Mouse (Mus musculus) fat pad, adult 2 months (tissue): ENCODE results near the gene Gtpbp4.
"Not testable (repeated sequence)": the region's sequence is repeated elsewhere in the genome, so short reads cannot be mapped to it uniquely, and the experiment has no call there.

Experiments
- DNase-seq: peaks from one replicate; pipeline ENCODE4 v3.0.0-alpha.2; 2011; ENCODE audit warnings: low read depth, low spot score; ENCODE audit errors: extremely low read depth

The Gtpbp4 gene

DNA sequence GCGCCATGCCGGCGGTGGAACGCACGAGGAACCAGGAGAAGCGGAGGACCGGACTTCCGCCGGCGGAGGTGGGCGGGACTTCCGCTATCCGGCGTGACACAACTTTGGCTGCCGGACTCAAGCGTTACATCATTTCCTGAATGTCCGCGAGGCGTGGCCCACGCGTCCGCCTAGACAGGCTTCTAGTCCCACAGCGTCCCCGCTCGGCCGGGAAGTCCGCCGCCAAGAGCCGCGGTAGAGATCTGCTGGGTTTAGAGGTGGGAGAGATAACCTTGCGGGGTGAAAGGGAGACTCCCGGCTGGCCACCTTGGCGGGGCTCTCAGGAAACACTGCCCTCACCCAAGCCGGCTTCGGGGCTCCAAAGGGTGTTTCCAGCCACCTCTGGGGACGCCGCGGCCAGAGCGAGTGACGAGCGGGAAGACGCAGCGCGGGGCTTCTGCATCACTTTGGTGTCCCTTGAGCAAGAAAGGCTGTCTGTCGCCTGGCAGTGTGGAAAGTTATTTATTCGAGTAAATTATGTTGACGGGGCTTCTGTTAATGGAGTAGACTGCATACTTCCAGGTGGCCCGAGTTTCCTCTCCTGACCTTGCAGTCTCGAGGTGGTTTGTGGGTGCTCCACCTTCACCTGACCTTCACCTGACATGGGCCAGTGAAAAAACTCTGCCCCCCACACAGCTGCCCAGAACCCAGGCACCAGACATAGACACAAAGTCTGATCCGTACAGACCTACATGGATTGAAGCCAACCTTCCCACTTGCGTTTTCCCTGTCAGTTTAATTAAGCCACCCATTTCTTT lies at the start of gene Gtpbp4:
Gene Gtpbp4 (minus strand): TSS at position 94 of the 797 bp plus-strand sequence.
- peak; percentile 68 for DNase-seq

DNA sequence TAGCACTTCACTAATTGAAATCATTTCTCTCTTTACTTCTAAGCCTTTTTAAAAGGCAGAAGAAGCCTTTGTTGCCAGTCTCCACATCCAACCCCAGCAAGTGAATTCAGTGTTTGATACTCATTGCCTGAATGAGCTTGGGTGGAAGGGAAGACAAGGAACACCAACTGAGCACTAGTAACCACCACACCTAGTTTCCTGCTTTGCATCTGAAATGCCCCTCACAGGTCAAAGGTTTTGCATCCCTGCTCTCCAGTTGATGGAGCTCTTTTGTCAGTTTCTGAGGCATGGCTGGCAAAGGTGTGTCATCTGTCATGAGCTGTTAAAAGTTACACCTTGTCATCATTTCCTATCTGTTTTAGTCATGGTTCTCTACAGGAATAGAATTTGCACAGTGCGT lies 48.8 kb upstream of the Gtpbp4 start:
- DNase-seq, result no peak

DNA sequence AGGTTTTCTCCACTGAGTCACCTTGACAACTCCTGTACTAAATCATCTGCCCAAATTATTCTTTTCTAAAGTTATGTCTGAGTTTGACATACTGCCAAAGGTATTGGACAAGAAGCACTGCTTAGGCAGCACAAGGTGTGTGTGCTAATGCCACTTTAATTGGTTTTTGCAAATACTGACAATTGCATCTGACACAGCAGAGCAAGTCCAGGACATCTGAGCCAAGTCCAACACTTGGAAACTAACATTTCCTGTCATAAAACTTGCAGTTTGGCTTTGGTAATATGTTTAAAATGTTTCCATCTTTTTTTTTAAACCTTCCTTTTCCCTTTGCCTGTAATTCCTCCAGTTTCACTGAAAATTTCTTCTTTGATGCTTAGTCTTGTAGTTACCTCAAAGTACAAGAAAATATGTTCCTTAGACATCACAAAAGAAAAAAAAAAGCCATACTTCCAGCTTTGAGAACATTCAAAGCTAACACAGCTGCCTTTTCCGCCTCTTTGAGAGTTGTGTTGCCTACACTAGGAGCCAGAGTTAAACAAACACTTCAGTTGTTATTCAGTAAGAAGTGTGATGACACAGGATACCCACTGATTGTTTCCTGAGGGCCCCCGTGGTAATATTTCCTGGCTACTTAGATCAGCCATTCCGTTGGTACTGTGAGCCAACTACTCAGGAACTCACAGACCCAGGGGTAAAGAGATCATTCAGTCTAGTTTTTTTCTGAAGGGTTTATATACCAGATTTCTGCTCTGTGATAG lies 47.6 kb upstream of the Gtpbp4 start:
- no peak for DNase-seq

DNA sequence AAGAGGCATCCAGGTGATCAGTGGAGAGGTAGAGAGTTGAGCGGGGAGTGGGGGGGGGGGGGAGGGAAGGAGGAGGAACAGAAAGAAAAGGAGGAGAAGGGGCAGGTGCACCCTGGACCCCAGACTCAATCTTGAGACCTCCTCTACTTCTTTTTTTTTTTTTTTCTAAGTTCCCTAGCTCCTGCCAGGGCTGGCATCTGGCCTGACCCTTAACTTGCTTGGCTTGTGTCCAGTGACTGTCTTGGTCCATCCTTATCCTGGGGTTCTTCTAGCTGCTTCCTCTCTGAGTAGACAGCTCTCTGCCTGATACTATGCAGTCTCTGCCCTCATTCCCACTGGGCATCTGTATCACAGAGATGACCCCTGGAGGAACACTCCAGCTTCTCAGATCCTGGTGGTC lies 44.7 kb upstream of the Gtpbp4 start:
- DNase-seq, result no peak

DNA sequence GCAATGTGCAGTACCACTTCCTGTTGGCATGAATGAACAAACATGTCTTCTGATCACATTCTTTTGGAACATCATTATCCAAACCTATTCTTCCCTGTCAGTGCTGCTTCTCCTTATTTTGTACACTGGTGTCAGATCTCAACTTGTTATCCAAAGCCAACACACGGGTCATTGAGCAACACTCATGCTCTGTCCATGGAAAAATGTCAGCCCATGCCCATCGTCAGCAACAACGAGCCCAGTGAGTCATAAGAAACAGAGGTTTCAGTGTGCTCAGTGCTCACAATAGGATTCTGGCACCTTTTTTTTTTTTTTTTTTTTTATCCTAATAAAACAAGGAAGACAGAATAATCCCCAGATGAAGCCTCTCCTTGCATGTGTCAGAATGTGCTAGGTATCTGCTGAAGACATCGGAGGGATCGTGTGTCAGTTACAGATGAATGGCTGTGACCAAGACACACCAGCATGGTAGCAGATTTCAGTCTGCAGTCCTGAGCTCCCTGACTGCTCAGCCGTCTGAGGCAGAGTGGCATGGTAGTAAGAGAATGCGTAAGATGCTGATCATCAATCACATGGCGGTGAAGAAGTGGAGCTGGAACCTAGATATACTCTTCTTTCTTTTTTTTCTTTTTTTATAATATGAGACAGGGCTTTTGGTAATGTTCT lies 36.2 kb upstream of the Gtpbp4 start:
- DNase-seq, result no peak

DNA sequence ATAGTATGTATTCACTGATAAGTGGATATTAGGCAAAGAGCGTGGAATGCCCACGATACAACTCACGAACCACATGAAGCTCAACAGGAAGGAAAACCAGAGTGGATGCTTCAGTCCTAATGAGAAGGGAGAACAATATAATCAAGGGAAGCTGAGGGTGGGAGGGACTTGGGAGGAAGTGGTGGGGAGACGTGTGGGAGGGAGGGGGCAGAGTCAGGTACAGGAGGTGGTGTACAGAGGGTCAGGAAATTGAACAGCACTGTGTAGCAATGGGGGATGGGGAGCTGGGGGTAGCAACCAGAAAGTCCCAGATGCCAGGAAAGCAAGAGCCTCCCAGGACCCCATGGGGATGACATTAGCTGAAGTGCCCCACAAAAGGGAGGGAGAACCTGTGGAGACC lies 34.5 kb upstream of the Gtpbp4 start:
- DNase-seq, result no peak

DNA sequence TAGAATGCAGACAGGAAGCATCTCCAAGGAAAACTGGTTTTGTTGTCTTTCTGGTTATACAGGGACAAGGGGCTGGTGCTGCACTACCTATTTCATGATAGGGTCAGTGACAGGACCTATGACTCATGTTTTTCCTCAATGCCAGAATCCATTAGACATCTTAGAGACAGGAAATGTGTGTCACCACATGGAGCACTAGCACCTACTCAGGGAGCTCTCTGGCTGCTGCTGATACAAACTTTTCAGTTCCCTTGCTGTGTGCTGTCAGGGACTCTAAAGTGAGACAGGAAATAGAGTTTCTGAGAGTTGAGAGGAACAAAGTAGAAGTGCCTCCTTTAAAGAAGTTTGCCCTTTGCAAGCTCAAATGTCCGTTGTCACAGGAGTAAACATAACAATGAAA lies 31.4 kb upstream of the Gtpbp4 start:
- DNase-seq, result no peak

DNA sequence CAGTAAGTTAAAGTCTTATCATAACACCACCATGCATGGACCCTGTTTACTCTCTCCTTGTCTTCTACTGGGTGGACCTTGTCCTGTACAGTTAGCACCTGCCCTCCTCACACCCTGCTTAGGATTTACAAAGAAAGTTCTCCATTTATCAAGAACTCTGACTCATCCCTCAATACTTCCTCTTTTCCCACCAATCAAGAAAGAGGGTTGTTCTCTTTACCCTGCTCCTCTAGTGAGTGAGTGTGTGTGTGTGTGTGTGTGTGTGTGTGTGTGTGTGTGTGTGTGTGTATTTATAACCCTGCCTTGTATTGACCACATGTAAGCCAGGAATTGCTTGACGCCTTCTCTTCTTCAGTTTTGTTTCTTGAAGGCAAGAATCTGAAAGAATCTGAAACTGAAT lies 26.7 kb upstream of the Gtpbp4 start:
- DNase-seq, result no peak

DNA sequence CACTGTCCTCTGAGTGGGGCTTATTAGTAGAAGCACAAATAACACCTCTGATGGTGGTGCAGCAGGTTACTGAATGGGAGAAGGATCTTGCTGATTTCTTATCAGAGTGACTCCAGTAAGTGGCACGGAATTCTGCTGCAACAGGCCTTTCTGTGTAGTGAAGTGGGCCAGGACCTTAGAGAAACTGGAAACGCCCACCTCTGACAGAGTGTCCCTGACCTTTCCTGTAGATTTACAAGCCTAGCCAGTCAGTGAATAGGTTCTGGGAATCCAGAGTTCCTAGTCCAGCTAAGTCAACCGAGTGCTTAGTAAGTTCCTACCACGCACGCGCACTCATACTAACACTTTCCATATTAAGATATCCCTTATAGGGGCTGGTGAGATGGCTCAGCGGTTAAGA lies 25.7 kb upstream of the Gtpbp4 start:
- DNase-seq, result no peak

DNA sequence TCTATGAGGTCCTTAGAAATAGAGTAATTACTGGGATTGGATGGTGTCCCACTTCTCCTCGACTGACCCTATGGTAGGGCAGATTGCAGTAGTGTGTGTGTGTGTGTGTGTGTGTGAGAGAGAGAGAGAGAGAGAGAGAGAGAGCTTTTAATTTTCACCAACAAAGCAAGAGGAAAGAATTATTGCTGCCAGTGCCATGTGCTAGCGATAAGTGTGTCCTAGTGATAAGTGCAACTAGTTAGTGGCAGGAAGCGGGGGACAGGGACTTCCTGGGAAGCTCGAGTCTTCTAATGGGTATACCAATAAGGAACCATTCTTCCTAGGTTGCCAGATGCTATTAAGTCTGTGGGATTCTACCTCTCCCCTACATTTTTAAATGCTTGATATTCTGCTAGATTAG lies 23.8 kb upstream of the Gtpbp4 start:
- no peak for DNase-seq

DNA sequence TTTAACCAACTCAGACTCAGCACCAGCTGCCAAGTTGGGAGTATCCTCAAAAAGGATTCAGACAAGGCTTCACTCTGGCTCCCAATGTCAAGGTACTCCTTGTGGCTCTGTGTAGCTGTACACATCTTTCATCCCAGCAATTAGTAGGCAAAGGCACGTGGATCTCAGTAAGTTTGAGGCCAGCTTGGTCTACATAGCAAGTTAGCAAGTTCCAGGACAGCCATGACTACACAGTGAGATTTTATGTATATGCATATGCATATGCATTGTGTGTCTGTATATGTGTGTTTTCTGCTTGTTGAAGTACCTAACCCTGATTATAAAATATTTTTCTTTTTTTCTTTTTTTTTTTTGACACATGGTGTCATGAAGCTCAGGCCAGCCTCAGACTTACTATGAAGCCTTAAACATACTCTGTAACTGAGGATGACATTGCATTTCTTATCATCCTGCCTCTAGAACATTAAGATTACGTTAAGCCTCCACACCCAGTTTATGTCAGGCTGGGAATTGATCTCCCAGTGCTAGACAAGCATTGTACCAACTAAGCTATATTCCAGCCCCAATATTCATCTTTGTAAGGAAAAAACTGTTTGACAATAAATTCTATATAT lies 23.2 kb upstream of the Gtpbp4 start:
- no peak for DNase-seq

DNA sequence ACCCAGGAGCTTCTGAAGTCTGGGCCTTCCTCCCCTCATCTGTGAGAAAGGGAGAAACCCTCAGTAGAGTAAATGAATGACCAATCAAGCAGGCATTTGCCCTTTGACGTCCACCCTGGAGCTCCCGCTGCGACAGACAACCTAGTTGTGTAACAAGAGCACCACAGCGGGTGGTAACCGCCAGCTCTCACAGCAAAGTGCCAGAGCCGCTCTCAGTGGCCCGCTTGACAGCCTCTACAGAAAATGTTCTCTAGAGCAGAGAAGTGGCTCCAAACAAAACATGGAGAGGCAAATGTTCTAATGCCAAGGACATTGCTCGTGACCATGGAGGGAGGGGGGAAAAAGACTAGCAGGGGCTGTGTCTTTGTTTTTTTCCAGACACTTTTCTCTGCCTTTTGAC lies 21.3 kb upstream of the Gtpbp4 start:
- DNase-seq, result no peak

DNA sequence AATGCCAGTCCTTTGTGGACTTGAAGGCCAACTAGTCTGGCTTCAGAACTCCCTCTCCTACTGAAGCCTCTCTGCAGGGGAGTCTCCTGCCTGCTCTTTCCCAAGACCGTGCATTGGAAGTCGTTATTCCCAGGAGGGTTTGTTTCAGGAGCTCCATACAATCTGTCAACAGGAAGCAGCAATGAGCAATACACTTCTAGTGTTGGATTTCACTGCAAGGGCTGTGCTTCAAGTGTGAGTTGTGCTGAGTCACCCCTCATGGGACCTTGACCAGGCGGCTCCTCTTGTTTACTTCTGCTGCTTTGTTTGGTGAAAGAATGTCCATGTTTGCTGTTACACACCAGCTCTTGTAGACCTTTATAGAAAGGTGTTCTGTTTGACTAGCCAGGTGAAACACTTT lies 18.5 kb upstream of the Gtpbp4 start:
- DNase-seq, result no peak

DNA sequence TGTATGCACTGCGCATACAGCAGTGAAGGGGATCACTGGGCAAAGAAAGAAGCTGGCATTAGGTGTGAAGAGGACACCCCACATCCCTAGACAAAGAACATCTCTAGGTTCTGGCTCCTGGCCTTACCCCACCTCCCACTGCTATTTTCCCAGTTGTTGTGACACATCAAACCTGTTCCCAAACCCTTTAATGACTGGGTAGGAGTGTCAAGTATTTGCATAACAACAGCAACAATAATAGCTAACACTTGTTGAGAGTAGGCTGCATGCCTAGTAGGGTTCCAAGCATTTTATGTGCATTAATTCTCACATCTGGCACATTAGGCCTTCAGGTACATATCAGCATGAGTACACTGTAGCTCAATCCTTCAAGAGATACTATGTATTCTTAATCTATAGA lies 17.6 kb upstream of the Gtpbp4 start:
- DNase-seq, result no peak

DNA sequence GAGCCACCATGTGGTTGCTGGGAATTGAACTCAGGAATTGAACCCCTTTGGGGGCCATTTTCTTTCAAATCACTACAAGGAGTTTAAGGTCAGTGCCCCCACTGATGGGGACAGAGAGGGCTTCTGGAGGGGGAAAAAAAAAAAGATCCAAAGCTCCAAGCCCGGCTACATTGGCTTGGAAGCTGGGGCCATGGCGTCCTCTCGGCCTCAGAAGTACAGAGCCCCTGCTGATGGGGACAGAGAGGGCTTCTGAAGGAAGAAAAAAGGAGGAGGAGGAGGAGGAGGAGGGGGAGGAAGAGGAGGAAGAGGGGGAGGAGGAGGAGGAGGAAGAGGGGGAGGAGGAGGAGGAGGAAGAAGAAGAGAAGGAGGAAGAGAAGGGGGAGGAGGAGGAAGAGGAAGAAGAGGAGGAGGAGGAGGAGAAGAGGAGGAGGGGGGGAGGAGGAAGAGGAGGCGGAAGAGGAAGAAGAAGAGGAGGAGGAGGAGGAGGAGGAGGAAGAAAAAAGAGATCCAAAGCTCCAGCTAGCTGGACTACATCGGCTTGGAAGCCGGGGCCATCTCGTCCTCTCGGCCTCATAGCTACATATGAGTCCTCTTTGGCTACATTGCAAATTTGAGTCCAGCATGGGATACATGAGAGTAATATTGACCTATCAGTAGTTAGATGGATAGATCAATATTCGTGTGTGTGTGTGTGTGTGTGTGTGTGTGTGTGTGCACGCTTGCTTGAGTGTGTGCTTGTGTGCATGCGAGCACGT lies 15.9 kb upstream of the Gtpbp4 start:
- peak; percentile 23 for DNase-seq

DNA sequence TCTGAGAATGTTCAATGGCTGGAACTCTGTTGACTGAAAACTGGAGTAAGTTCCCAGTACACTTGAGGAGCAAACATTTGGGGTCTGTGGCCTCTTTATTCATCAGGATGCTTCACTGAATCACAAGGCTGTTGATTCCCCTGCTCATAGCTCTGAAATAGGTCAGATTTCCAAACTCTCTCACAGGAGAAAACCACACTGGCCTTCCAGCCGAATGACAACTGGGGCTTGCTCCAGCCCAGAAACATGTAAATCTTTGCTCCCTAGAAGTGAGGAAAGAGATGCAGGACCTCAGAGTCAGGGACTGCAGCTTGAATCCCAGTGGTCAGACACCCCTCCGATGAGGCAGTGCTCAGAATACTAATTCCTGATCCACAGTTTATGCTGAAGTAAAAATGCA lies 7.4 kb upstream of the Gtpbp4 start:
- DNase-seq, result no peak

DNA sequence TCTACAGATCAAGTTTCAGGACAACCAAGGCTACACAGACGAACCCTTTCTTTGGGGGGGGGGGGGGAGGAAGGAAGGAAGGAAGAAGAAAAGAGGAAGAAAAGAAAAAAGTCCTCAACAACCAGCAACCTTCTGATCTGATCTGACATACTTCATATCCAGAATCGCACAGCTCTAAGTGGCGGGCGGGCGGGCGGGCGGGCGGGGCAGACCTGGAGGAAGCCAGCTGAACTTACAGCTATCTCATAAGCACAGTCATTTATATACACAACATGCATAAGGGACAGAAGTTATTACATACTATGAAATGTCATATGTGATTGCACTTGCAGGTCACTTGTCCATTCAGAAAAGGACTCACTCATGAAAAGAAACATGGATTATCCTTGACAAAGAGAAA lies 3.6 kb upstream of the Gtpbp4 start:
- no peak for DNase-seq

DNA sequence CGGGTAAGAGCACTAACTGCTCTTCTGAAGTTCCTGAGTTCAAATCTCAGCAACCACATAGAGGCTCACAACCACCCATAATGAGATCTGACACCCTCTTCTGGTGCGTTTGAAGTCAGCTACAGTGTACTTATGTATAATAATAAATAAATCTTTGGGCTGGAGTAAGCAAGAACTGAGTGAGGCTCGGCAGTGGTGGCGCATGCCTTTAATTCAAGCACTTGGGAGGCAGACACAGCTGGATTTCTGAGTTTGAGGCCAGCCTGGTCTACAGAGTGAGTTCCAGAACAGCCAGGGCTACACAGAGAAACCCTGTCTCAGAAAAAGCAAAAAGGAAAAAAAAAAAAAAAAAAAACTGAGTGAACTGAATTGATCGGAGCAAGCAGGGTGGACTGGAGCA lies 1.3 kb upstream of the Gtpbp4 start:
- not testable (repeated sequence) for DNase-seq

DNA sequence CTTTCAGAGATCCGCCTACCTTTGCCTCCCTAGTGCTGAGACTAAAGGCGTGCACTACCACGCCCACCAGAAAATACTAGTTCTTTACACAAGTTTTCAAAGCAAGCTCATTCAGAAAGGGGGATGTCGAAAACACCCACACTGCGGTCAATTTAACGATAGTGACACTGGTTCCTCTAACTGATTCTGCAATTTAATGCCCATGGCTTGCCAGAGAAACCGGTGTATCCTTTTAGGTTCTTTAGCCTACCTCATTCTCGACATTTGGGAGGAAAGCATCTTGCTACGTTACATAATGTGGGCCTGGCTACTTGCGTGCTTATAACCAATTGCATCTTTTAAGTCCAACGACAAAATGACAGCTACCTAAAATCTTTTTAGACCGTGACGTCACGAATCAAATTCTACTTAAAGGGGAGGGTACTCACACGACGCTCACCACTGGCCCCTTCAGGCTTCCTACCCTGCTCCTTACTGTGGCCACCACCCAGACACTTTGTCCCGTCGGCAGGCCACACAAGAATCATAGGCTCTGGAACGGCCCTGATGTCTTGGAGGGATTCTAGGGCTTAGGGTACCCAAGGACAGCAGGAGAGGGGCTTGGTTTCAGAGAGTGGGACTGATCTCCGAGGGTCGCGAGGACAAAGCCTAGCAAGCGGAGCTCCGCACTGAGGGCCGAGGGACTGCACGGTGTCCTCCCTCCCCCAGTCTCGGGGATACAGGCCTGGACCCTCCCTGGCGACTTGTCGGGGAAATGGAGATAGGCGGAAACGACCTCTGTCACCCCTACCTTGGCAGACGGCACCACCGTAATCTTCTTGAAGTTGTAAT lies 509 bp downstream of the Gtpbp4 start:
- DNase-seq, result no peak

DNA sequence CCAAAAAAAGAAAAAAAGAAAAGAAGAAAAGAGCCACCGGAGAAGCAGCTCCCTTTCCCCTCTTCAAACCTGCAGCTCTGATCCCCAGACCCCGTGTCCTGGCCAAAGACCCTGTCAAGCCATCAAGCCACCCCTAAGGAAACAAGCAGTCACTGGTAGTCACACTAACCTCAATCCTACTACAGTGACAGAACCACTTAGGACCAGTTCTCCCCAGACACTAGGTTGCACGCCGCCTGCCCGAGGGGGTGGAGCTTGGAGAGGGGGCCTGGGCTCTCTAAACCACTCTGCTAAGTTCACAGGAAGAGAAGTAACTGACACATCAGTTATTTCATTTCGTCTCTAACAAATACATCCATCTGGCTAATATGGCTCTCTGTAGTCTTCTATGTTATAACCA lies 3.7 kb downstream of the Gtpbp4 start:
- DNase-seq, result no peak
